Mouse (Mus musculus) stomach, postnatal 0 days (tissue): ENCODE results near the gene Olfr463.

Experiments used
- CTCF ChIP-seq: IDR thresholded peaks from 2 replicates; pipeline ENCODE4 v1.5.1; 2016; ENCODE audit warnings: antibody characterized with exemption, low read depth, mild to moderate bottlenecking, moderate library complexity
- EP300 ChIP-seq: optimal IDR thresholded peaks from 2 replicates; pipeline ENCODE3; 2016; ENCODE audit warnings: antibody characterized with exemption

- TF ChIP-seq CTCF (no peak), EP300 (no peak)
These were observed 36.5 kb upstream of the Olfr463 start for GRCm38 (mm10) chr11:87933731-87934130.
